9 mouse cellular contexts compared by ENCODE assay signal in the genomic region with DNA sequence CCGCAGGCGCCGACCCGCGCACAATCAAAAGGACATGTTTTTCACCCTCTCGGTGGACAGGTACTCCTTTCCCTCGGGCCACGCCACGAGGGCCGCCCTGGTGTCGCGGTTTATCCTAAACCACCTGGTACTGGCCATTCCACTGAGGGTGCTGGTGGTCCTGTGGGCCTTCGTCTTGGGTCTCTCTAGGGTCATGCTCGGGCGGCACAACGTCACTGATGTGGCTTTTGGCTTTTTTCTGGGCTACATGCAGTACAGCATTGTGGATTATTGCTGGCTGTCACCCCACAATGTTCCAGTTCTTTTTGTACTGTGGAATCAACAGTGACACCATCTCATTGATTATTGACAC. TPM values are rescaled to one million over a fixed set of nuclear protein-coding genes. Genes with fewer than 3 reads are reported as not detected.
DNase-seq lines count a peak whose midpoint lies in the region; ATAC-seq and TF ChIP-seq lines count a peak whose summit lies in the region.
"Had no signal": no experiment of that assay in that cellular context is flagged by ENCODE, and none has a peak within 500 bp of the region (broad histone marks: within the 10 kb centered on the region; RNA-seq: fewer than 3 reads in every experiment).

No protein-coding gene starts in this region.

- H3K9me3 ChIP-seq in embryonic facial prominence, embryonic 12.5 days, result no peaks in the 10 kb centered on the region
- no peaks in the 10 kb centered on the region for H3K9me3 ChIP-seq in intestine, embryonic 14.5 days (ENCODE audit: control insufficient read depth, low read length)

- H3K4me2 ChIP-seq in embryonic facial prominence, embryonic 12.5 days (replicated peaks), result peak overlapping the region; percentile 91
- H3K4me2 ChIP-seq in intestine, embryonic 14.5 days (ENCODE audit: low read length), result peak overlapping the region; percentile 83

- no peaks in the 10 kb centered on the region for H3K36me3 ChIP-seq in embryonic facial prominence, embryonic 12.5 days
- no peaks in the 10 kb centered on the region for H3K36me3 ChIP-seq in intestine, embryonic 14.5 days (ENCODE audit: control insufficient read depth, insufficient read depth, low read length)

- H3K27me3 ChIP-seq in embryonic facial prominence, embryonic 12.5 days, result 0 out of 2 replicates have a peak, but pooled peaks cover 2% of the 10 kb centered on the region
- H3K27me3 ChIP-seq in intestine, embryonic 14.5 days (replicated peaks; ENCODE audit: control insufficient read depth, insufficient read depth, low read length), result no peaks in the 10 kb centered on the region

- DNase-seq in left cerebral cortex, adult 2 months (ENCODE audit: extremely low spot score in 1 of 2, low spot score in 2 of 2), result no peak
- DNase-seq in left cerebral cortex, adult 11 months (ENCODE audit: low spot score), result no peak
- DNase-seq in intestine, embryonic 14.5 days (ENCODE audit: low spot score), result no peak
- no peak for DNase-seq in layer of hippocampus, postnatal 10 days (ENCODE audit: low spot score in 2 of 2)
- no peak for DNase-seq in right cerebral cortex, adult 18-20 months
- no peak for DNase-seq in gastrocnemius, postnatal 10 days

- peaks cover 16% of the 10 kb centered on the region; the same call in 1 of the 2 replicates for H3K4me1 ChIP-seq in embryonic facial prominence, embryonic 12.5 days
- peaks cover 6% of the 10 kb centered on the region; the same call in 1 of the 2 replicates for H3K4me1 ChIP-seq in intestine, embryonic 14.5 days (replicated peaks; ENCODE audit: control insufficient read depth, insufficient read depth, low read length)

- peak overlapping the region; percentile 95 for H3K27ac ChIP-seq in left cerebral cortex, adult 2 months
- H3K27ac ChIP-seq in embryonic facial prominence, embryonic 12.5 days, result no peak overlapping the region
- H3K27ac ChIP-seq in intestine, embryonic 14.5 days (ENCODE audit: low read depth), result no peak overlapping the region

- 4% methylated on average over 16 of the region's 16 CpGs for WGBS in embryonic facial prominence, embryonic 12.5 days
- WGBS in intestine, embryonic 14.5 days, result 8% methylated on average over 16 of the region's 16 CpGs

- intact Hi-C loops in left cerebral cortex, adult 2 months (cut with DNase I), result loop anchor here (2.0 kb wide), 1 partner anchor 68 kb away; no protein-coding TSS in a partner anchor

- H3K9ac ChIP-seq in embryonic facial prominence, embryonic 12.5 days, result peak overlapping the region; percentile 77
- peak overlapping the region; percentile 69 for H3K9ac ChIP-seq in intestine, embryonic 14.5 days (ENCODE audit: low read length)

- no peak for ATAC-seq in embryonic facial prominence, embryonic 12.5 days (ENCODE audit: insufficient number of reproducible peaks, insufficient read depth, low FRiP score, low TSS enrichment)
- ATAC-seq in intestine, embryonic 14.5 days (replicated peaks; ENCODE audit: low FRiP score, low TSS enrichment, low read depth), result no peak
- peak; percentile 10; the same call in 1 of the 2 replicates for ATAC-seq in monocyte, adult 5-6 weeks (replicated peaks; ENCODE audit: insufficient number of reproducible peaks, low FRiP score, low TSS enrichment, poor library complexity, severe bottlenecking)

- peak overlapping the region; percentile 79 for H3K4me3 ChIP-seq in left cerebral cortex, adult 2 months
- peak overlapping the region; percentile 88 for H3K4me3 ChIP-seq in embryonic facial prominence, embryonic 12.5 days
- H3K4me3 ChIP-seq in intestine, embryonic 14.5 days (ENCODE audit: low read depth, low read length), result peak overlapping the region; percentile 70

- no peak for TF ChIP-seq CTCF in left cerebral cortex, adult 2 months (IDR thresholded peaks at IDR 0.05)

RNA-seq across cellular contexts. Expression of gene Plpp6, which starts 0.8 kb away (rescaled TPM):
- 10 to 100 TPM; 57.4 to 58.1 TPM for total RNA-seq in left cerebral cortex, adult 2 months (2021)
- polyA plus RNA-seq in embryonic facial prominence, embryonic 12.5 days (2016; fragmentation: Nextera tagmentation; extraction: Ambion mirVana), result 7.0 and 7.7 TPM in 2 replicates
- 10.1 and 13.5 TPM in 2 replicates for polyA plus RNA-seq in intestine, embryonic 14.5 days (2014; fragmentation: Nextera tagmentation; extraction: Ambion mirVana)
- total RNA-seq in monocyte, adult 5-6 weeks (2017), result 6.7 to 12.2 TPM (median 11.9 TPM) in 3 replicates
- total RNA-seq in layer of hippocampus, postnatal 10 days (2021), result 10 to 100 TPM; 31.0 to 36.5 TPM
- 1 to 10 TPM; 3.4 to 3.5 TPM for total RNA-seq in gastrocnemius, postnatal 10 days (2021)

RNA-seq across cellular contexts. Expression of gene 4430402I18Rik, which starts 3.1 kb away (rescaled TPM):
- total RNA-seq in left cerebral cortex, adult 2 months (2021), result 1 to 10 TPM; 7.4 to 7.9 TPM
- polyA plus RNA-seq in embryonic facial prominence, embryonic 12.5 days (2016; fragmentation: Nextera tagmentation; extraction: Ambion mirVana), result 0.26 and 0.76 TPM in 2 replicates
- polyA plus RNA-seq in intestine, embryonic 14.5 days (2014; fragmentation: Nextera tagmentation; extraction: Ambion mirVana), result 0.23 and 0.56 TPM in 2 replicates
- 1.2 to 4.4 TPM (median 1.6 TPM) in 3 replicates for total RNA-seq in monocyte, adult 5-6 weeks (2017)
- total RNA-seq in layer of hippocampus, postnatal 10 days (2021), result 1 to 10 TPM; 4.2 to 9.8 TPM
- 1 to 10 TPM in 1 of 2 experiments, under 1 TPM in 1; 0.66 to 1.1 TPM for total RNA-seq in gastrocnemius, postnatal 10 days (2021)
- polyA plus RNA-seq: inflammation-experienced regulatory T-cells, adult 6 months had no signal

RNA-seq across cellular contexts. Expression of gene Cdc37l1, which starts 25.6 kb away (rescaled TPM):
- 100 to 1,000 TPM; 106 to 110 TPM for total RNA-seq in left cerebral cortex, adult 2 months (2021)
- 48.3 and 50.7 TPM in 2 replicates for polyA plus RNA-seq in embryonic facial prominence, embryonic 12.5 days (2016; fragmentation: Nextera tagmentation; extraction: Ambion mirVana)
- 42.9 and 46.7 TPM in 2 replicates for polyA plus RNA-seq in intestine, embryonic 14.5 days (2014; fragmentation: Nextera tagmentation; extraction: Ambion mirVana)
- 41.7 to 93.1 TPM (median 56.3 TPM) in 3 replicates for total RNA-seq in monocyte, adult 5-6 weeks (2017)
- 10 to 100 TPM; 75.1 to 84.3 TPM for total RNA-seq in layer of hippocampus, postnatal 10 days (2021)
- total RNA-seq in gastrocnemius, postnatal 10 days (2021), result 10 to 100 TPM; 31.4 to 38.1 TPM
